Mouse (Mus musculus): Measurements from ENCODE around the gene Taf3.

Taf3 gene

GRCm38 (mm10) chr2:9889651-9890183 is 158.7 kb downstream of the Taf3 start, which contains the start of gene Gata3:
TSS of gene Gata3 (minus strand) at chr2:9890034.
- DNase-seq (ENCODE audit: low spot score): no peak

GRCm38 (mm10) chr2:9888913-9889650 is 159.3 kb downstream of the Taf3 start, which contains the start of gene 9230102O04Rik:
TSS of gene 9230102O04Rik (minus strand) at chr2:9889540.
- DNase-seq (ENCODE audit: low spot score): no peak

DNA sequence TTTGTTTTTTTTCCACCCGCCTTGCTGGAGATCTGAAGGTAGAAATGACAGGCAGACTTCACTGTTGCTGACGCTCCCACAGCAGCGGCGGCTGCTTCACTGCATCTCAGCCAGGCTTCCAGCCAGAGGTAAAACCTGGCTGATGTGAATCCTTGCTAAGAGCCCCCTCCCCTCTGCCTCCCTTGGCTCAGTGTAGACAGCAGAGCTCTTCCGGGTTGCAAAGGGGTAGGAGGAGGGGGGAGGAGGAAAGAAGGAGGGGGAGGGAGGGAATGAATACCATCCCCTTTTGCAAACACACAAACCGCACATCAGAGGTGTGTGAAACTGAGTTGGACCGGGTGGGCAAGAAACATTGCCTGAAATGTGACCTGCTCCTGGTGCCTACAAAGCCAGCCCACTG is 160.8 kb downstream of the Taf3 start:
- no peak for DNase-seq (ENCODE audit: low spot score)

DNA sequence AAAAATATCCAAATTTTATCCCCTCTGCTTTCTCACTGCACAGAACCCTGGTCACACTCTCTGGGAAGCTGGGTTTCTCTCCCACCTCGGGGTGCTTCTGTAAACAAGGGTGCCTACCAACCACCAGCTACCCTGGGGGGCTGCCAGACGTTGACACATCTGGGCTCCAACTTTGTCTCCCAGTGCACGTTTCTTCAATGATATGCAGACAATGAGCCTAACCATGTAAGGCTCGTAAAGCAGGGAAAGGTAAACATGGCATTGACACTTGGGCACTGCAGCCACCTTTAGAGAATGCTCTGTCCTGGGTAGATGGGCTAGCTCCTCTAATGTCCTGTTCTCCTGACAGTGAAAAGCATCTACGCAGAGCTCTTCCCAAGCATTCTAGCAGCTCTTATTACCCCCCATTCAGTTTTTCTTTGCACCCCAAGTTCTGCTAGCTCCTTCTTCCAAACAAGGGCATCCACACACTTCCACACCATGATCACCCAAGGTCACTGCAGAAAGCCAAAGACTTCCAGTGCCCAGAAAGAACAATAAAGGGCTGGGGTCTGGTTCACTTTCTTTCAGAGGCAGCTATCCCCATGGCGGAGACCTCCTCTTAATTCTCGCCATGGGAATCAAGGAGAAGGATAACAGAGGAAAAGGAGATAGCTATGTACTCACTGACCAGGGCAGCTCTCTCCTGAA is 161.3 kb downstream of the Taf3 start:
- DNase-seq (ENCODE audit: low spot score): no peak

- no peak for DNase-seq (ENCODE audit: low spot score)
Observed at GRCm38 (mm10) chr2:9886031-9886430, 162.4 kb downstream of the Taf3 start.

DNA sequence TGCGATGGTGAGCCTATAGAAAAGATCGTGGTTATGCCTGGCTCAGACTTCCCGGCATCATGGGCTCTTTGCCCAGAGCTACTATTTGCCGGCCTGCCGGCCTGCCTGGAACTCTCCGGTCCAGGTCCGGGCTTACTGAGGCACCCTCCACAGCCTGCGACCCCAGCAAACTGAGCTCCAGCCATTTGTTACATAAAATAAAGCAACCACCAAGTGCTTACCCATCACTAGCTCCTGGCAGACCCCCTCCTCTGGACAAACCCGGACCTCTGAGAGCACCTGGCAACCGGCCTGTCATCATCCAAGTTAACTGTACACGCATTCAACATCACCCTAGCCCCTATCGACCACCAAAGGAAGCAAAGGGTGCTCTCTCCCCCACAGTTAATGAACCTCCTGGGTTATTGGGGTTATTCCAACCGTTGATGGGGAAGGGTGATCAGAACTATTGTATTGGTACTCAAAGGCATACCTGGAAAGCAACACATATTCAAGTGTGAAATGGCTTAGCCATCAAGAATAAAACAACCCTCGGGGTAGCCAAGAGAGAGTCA is 163.1 kb downstream of the Taf3 start:
- DNase-seq (ENCODE audit: low spot score): no peak

GRCm38 (mm10) chr2:9884533-9885216 is 163.7 kb downstream of the Taf3 start:
- DNase-seq (ENCODE audit: low spot score): no peak

GRCm38 (mm10) chr2:9883803-9884532 is 164.4 kb downstream of the Taf3 start:
- DNase-seq (ENCODE audit: low spot score): no peak

GRCm38 (mm10) chr2:9882926-9883802 is 165.2 kb downstream of the Taf3 start:
- peak; percentile 36 for DNase-seq (ENCODE audit: low spot score)

DNA sequence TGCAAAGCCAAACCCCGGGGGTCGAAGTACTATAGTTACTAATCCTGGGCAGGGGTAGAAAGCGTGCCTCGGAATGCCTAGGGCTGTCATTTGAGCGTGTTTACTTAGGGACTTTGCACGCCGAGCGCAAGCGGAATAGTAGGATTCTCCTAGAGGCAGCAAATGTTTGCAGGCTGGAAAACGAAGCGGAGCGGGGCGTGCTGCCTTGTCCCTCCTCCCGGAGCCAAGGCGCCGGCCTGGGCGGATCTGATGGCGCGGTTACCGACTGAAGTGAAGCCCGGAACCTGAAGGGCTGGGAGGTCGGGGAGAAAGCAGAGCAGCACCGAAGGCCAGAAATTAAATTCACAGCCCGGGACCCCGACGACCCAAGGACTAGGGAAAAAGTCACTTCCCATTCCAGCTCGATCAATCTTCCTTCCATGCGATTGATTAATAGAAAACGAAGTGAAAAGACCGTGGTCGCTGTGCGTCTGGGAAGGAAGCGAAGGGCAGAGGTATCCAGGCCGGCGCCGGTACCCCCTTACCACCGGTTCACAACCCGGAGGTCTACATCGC is 165.9 kb downstream of the Taf3 start:
- DNase-seq (ENCODE audit: low spot score): peak; percentile 63

DNA sequence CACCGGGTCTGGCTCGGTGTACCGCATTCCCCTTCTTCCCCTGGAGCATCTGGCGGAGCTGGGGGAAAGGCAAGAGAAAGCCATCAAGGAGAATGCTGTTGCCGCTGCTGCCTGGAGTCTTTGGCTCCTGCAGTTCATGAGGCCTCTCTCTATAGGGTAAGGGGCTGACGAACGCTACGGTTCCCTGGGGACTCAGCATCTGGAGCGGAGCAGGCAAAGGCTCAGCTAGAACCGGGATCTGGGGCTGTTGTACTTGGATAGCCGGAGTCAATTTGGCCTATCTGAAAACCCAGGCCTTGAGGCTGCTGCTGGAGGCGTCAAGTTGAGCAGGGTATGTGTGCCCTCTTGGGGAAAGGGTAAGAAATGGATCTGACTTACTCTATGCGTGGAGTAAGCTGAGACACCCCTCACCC is 166.8 kb downstream of the Taf3 start:
- peak; percentile 72 for DNase-seq (ENCODE audit: low spot score)

- DNase-seq (ENCODE audit: low spot score): peak; percentile 52
Observed at GRCm38 (mm10) chr2:9881051-9881591, 167.3 kb downstream of the Taf3 start, which contains the start of gene 4930412O13Rik. TSS of gene 4930412O13Rik (plus strand) at chr2:9881252.

- peak; percentile 36 for DNase-seq (ENCODE audit: low spot score)
Observed at GRCm38 (mm10) chr2:9880271-9880670, 168.1 kb downstream of the Taf3 start.

DNA sequence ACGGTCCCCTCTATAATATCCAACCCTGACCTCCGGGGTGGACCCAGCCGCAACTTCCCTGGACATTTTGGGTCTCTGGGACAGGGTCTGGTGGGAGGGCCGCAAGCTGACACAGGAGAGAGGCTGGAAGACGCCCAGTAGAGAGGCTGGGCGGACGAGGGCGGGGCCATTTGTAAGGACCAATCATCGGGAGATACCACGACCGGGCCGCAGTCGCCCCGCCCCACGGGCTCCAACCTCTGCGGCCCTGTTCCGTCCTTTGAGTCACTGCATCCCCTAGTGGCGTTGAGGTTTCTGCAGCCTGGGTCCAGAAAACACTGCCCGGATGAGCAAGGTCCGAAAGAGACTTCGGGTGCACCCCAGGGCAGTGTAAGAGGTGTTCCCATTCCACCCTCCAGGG is 168.9 kb downstream of the Taf3 start:
- DNase-seq (ENCODE audit: low spot score): peak; percentile 93

DNA sequence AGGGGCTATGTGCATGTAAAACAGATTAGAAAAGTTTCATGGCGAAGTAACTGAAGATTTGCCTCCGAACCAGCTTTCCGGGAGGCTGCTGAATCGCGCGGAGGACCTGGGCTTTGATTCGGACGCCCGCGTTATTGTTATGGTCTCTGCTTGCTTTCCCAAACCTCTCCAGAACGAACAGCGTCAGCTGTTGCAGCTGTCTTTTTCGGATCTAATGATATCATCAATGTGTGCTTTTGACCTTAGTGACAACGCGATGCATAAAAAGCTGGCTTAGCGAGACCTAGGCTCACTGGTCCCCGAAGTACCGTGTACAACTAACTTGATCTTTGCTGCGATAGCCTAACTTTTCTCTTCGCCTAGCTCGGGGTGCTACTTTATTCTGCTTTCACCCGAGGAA is 169.3 kb downstream of the Taf3 start:
- DNase-seq (ENCODE audit: low spot score): peak; percentile 49

GRCm38 (mm10) chr2:9878564-9879081 is 169.8 kb downstream of the Taf3 start:
- peak; percentile 58 for DNase-seq (ENCODE audit: low spot score)

DNA sequence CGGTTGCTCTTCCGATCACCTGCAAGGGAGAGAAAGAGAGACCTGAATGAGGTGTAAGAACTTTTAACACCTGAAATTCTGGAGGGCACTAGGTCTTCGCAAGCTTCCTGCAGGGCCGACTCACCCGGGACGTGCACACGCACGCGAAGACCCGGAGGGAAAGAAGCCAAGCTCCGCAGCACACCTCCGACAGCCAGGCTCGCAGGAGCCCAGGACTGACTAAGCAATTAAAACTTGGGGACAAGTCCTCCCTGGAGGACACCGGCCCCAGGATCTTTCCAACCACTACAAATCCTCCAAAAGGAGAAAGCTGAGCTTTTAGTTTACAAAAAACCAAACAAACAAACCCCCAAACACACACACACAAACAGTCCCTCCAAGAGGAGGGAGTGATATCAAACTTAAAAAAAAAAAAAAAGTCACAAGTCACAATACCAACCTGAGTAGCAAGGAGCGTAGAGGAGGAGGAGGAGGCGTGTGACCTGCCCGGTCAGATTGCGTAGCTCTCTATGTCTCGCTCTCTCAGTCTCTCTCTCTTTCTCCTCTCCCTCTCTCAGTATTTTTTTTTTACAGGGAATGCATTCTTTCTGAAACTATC is 170.3 kb downstream of the Taf3 start:
- DNase-seq (ENCODE audit: low spot score): no peak

GRCm38 (mm10) chr2:9877326-9877690 is 171.1 kb downstream of the Taf3 start:
- DNase-seq (ENCODE audit: low spot score): no peak

GRCm38 (mm10) chr2:9876621-9877325 is 171.6 kb downstream of the Taf3 start:
- DNase-seq (ENCODE audit: low spot score): no peak
